Mouse (Mus musculus) lung, postnatal 0 days (tissue): ENCODE results near the gene Mylip. TPM values are rescaled to one million over a fixed set of nuclear protein-coding genes. Genes with fewer than 3 reads are reported as not detected.
A peak's percentile ranks its signal among the peaks of the same experiment; 100 is the strongest.

Source experiments
- ATAC-seq: fragments of 200-750 bp; cut with Nextera tagmentation; 2 replicates; pipeline ENCODE4 v1.8.0; 2017; ENCODE audit warnings: moderate library complexity
- DNase-seq: peaks from one replicate; pipeline ENCODE4 v3.0.0-alpha.2; 2016; ENCODE audit warnings: low spot score
- H3K27ac ChIP-seq: fragments of 300-500 bp; sonication (generic); 2 replicates; pipeline ENCODE4 v1.5.1; 2014; ENCODE audit warnings: antibody characterized with exemption, mild to moderate bottlenecking, low read length, mixed read lengths
- H3K27me3 ChIP-seq: fragments of 300-500 bp; sonication (generic); replicated peaks from 2 replicates; pipeline ENCODE4 v1.6.1; 2014; ENCODE audit warnings: low read length, mixed read lengths; ENCODE audit not compliant: insufficient read depth
- H3K36me3 ChIP-seq: fragments of 300-500 bp; sonication (generic); 2 replicates; pipeline ENCODE4 v1.6.1; 2014; ENCODE audit warnings: low read length, mixed read lengths; ENCODE audit not compliant: insufficient read depth
- H3K4me1 ChIP-seq: fragments of 300-500 bp; sonication (generic); 2 replicates; pipeline ENCODE4 v1.6.1; 2014; ENCODE audit warnings: antibody characterized with exemption, low read depth, low read length, mixed read lengths; ENCODE audit not compliant: insufficient read depth
- H3K4me2 ChIP-seq: fragments of 300-500 bp; sonication (generic); replicated peaks from 2 replicates; pipeline ENCODE4 v1.6.1; 2014; ENCODE audit warnings: low read depth, mild to moderate bottlenecking, low read length, moderate library complexity, mixed read lengths
- H3K4me3 ChIP-seq: fragments of 300-500 bp; sonication (generic); 2 replicates; pipeline ENCODE4 v1.5.1; 2014; ENCODE audit warnings: low read depth, low read length
- H3K9ac ChIP-seq: fragments of 300-500 bp; sonication (generic); replicated peaks from 2 replicates; pipeline ENCODE4 v1.6.1; 2014; ENCODE audit warnings: low read depth, mild to moderate bottlenecking
- H3K9me3 ChIP-seq: fragments of 300-500 bp; sonication (generic); 2 replicates; pipeline ENCODE4 v1.6.1; 2016; ENCODE audit warnings: low read length, mixed read lengths
- CTCF ChIP-seq: IDR thresholded peaks from 2 replicates; pipeline ENCODE4 v1.5.1; 2016; ENCODE audit warnings: antibody characterized with exemption, mild to moderate bottlenecking
- EP300 ChIP-seq: IDR thresholded peaks from 2 replicates; pipeline ENCODE4 v1.6.1; 2016; ENCODE audit warnings: antibody characterized with exemption, mild to moderate bottlenecking, control low read depth
- WGBS: fragments of 180-500 bp; shearing (Covaris S2); extraction: QIAGEN DNeasy Blood & Tissue Kit; methylation state at CpG from one replicate; pipeline ENCODE4 v1.1.7; 2014; 5-methylcytosine and 5-hydroxymethylcytosine counted together
- polyA plus RNA-seq: library from polyadenylated mRNA; unstranded; fragments of >200 nt; fragmentation: Nextera tagmentation; extraction: Ambion mirVana; gene quantifications from 2 replicates; pipeline ENCODE4 v1.2.1, GENCODE M21; 2015

Mylip gene
- polyA plus RNA-seq, 1 experiment from 2014 or later: 6.8 TPM

- Histone ChIP-seq H3K4me3 (no peak overlapping the region), H3K4me2 (no peak overlapping the region), H3K36me3 (peaks cover 60% of the 10 kb centered on the region), H3K9ac (no peak overlapping the region), H3K27me3 (no peaks in the 10 kb centered on the region), H3K9me3 (no peaks in the 10 kb centered on the region), H3K4me1 (peaks cover 3% of the 10 kb centered on the region; the same call in 1 of the 2 replicates), H3K27ac (no peak overlapping the region)
- ATAC-seq (no peak), DNase-seq (no peak)
- TF ChIP-seq EP300 (no peak), CTCF (no peak)
- WGBS: 92% methylated on average over 11 of the region's 11 CpGs
Observed at GRCm38 (mm10) chr13:45406289-45406688, 16.7 kb downstream of the Mylip start.

- no peak overlapping the region for H3K9ac ChIP-seq
- H3K27ac ChIP-seq: no peak overlapping the region
- H3K4me1 ChIP-seq: peaks cover 3% of the 10 kb centered on the region; the same call in 1 of the 2 replicates
- H3K36me3 ChIP-seq: peaks cover 60% of the 10 kb centered on the region
- H3K4me3 ChIP-seq: no peak overlapping the region
- ATAC-seq: no peak
- H3K27me3 ChIP-seq: no peaks in the 10 kb centered on the region
- no peaks in the 10 kb centered on the region for H3K9me3 ChIP-seq
- 46% methylated on average over 6 of the region's 6 CpGs for WGBS
- no peak overlapping the region for H3K4me2 ChIP-seq
- DNase-seq: no peak
- TF ChIP-seq CTCF (no peak), EP300 (no peak)
Observed at GRCm38 (mm10) chr13:45406703-45407102, 17.2 kb downstream of the Mylip start.

GRCm38 (mm10) chr13:45410936-45411335, 21.4 kb downstream of the Mylip start:
- Histone ChIP-seq H3K9ac (no peak overlapping the region), H3K4me3 (no peak overlapping the region), H3K36me3 (peaks cover 55% of the 10 kb centered on the region), H3K4me2 (no peak overlapping the region), H3K4me1 (no peaks in the 10 kb centered on the region), H3K27me3 (no peaks in the 10 kb centered on the region), H3K27ac (no peak overlapping the region), H3K9me3 (no peaks in the 10 kb centered on the region)
- WGBS: 46% methylated on average over 4 of the region's 4 CpGs
- no peak for DNase-seq
- TF ChIP-seq EP300 (no peak), CTCF (no peak)
- no peak for ATAC-seq

- H3K9me3 ChIP-seq: no peaks in the 10 kb centered on the region
- H3K4me3 ChIP-seq: no peak overlapping the region
- no peaks in the 10 kb centered on the region for H3K4me1 ChIP-seq
- H3K9ac ChIP-seq: no peak overlapping the region
- WGBS: 89% methylated on average over 1 of the region's 1 CpGs
- ATAC-seq (no peak), DNase-seq (no peak)
- H3K36me3 ChIP-seq: peaks cover 35% of the 10 kb centered on the region
- H3K4me2 ChIP-seq: no peak overlapping the region
- no peak overlapping the region for H3K27ac ChIP-seq
- TF ChIP-seq CTCF (no peak; the same call in none of the 2 replicates), EP300 (no peak)
- no peaks in the 10 kb centered on the region for H3K27me3 ChIP-seq
Observed at GRCm38 (mm10) chr13:45413066-45413465, 23.5 kb downstream of the Mylip start.

GRCm38 (mm10) chr13:45414031-45414430, 24.5 kb downstream of the Mylip start:
- TF ChIP-seq CTCF (no peak), EP300 (no peak)
- no peak overlapping the region for H3K4me3 ChIP-seq
- no peak overlapping the region for H3K4me2 ChIP-seq
- H3K27ac ChIP-seq: no peak overlapping the region
- peaks cover 27% of the 10 kb centered on the region for H3K36me3 ChIP-seq
- H3K27me3 ChIP-seq: no peaks in the 10 kb centered on the region
- 52% methylated on average over 9 of the region's 9 CpGs for WGBS
- DNase-seq (no peak), ATAC-seq (no peak)
- no peaks in the 10 kb centered on the region for H3K9me3 ChIP-seq
- no peak overlapping the region for H3K9ac ChIP-seq
- no peaks in the 10 kb centered on the region for H3K4me1 ChIP-seq

- Histone ChIP-seq H3K4me3 (no peak overlapping the region), H3K4me1 (no peaks in the 10 kb centered on the region), H3K36me3 (peaks cover 8% of the 10 kb centered on the region; the same call in 1 of the 2 replicates), H3K27ac (no peak overlapping the region), H3K4me2 (peak overlapping the region; percentile 23), H3K27me3 (no peaks in the 10 kb centered on the region), H3K9ac (no peak overlapping the region), H3K9me3 (no peaks in the 10 kb centered on the region)
- TF ChIP-seq CTCF: peak; percentile 14; the same call in 1 of the 2 replicates
- no peak for TF ChIP-seq EP300
- DNase-seq: peak; percentile 47
- no peak for ATAC-seq
- 47% methylated on average over 14 of the region's 14 CpGs for WGBS
Observed at GRCm38 (mm10) chr13:45416621-45417057, 27.1 kb downstream of the Mylip start.

GRCm38 (mm10) chr13:45418986-45419385, 29.4 kb downstream of the Mylip start:
- H3K36me3 ChIP-seq: no peaks in the 10 kb centered on the region
- TF ChIP-seq CTCF (no peak), EP300 (no peak)
- H3K27ac ChIP-seq: no peak overlapping the region
- no peak overlapping the region for H3K4me3 ChIP-seq
- no peak for DNase-seq
- ATAC-seq: no peak
- H3K9ac ChIP-seq: no peak overlapping the region
- WGBS: 82% methylated on average over 12 of the region's 12 CpGs
- no peaks in the 10 kb centered on the region for H3K4me1 ChIP-seq
- H3K9me3 ChIP-seq: no peaks in the 10 kb centered on the region
- H3K27me3 ChIP-seq: no peaks in the 10 kb centered on the region
- H3K4me2 ChIP-seq: no peak overlapping the region
